Mouse (Mus musculus): Measurements from ENCODE around the gene Ctcf. TPM values are rescaled to one million over a fixed set of nuclear protein-coding genes. Genes with fewer than 3 reads are reported as not detected.
A peak's percentile ranks its signal among the peaks of the same experiment; 100 is the strongest.

Ctcf gene
- polyA plus RNA-seq, 1 experiment: 16.7 TPM

GRCm38 (mm10) chr8:105623118-105623517 is 13.2 kb upstream of the Ctcf start:
- H3K27me3 ChIP-seq (replicated peaks; ENCODE audit: control insufficient read depth, insufficient read depth, low read length): no peaks in the 10 kb centered on the region
- TF ChIP-seq CTCF (conservative IDR thresholded peaks at IDR 0.05; ENCODE audit: insufficient read depth, insufficient read length, low read depth, low read length) (no peak), POLR2A (IDR thresholded peaks at IDR 0.05; ENCODE audit: low read depth, low read length) (no peak)
- 26% methylated on average over 5 of the region's 5 CpGs for WGBS
- peak overlapping the region; percentile 13; the same call in 1 of the 2 replicates for H3K27ac ChIP-seq (ENCODE audit: insufficient read depth, low read depth, low read length)
- H3K4me3 ChIP-seq (ENCODE audit: insufficient read depth, low read depth, low read length): no peak overlapping the region
- peaks cover 3% of the 10 kb centered on the region; the same call in 1 of the 2 replicates for H3K36me3 ChIP-seq (ENCODE audit: control insufficient read depth, insufficient read depth, low read length)
- H3K4me1 ChIP-seq (ENCODE audit: control insufficient read depth, insufficient read depth, low read length): 0 out of 2 replicates have a peak, but pooled peaks cover 4% of the 10 kb centered on the region
- peak; percentile 28 for DNase-seq

- Histone ChIP-seq H3K27me3 (replicated peaks; ENCODE audit: control insufficient read depth, insufficient read depth, low read length) (no peaks in the 10 kb centered on the region), H3K4me3 (ENCODE audit: insufficient read depth, low read depth, low read length) (no peak overlapping the region), H3K36me3 (ENCODE audit: control insufficient read depth, insufficient read depth, low read length) (peaks cover 1% of the 10 kb centered on the region; the same call in 1 of the 2 replicates), H3K4me1 (ENCODE audit: control insufficient read depth, insufficient read depth, low read length) (0 out of 2 replicates have a peak, but pooled peaks cover 4% of the 10 kb centered on the region), H3K27ac (ENCODE audit: insufficient read depth, low read depth, low read length) (peak overlapping the region; percentile 32)
- DNase-seq: no peak
- TF ChIP-seq POLR2A (IDR thresholded peaks at IDR 0.05; ENCODE audit: low read depth, low read length) (no peak), CTCF (conservative IDR thresholded peaks at IDR 0.05; ENCODE audit: insufficient read depth, insufficient read length, low read depth, low read length) (no peak)
- 52% methylated on average over 7 of the region's 7 CpGs for WGBS
Observed at GRCm38 (mm10) chr8:105623679-105624245, 12.6 kb upstream of the Ctcf start.

- Histone ChIP-seq H3K4me1 (ENCODE audit: control insufficient read depth, insufficient read depth, low read length) (0 out of 2 replicates have a peak, but pooled peaks cover 4% of the 10 kb centered on the region), H3K36me3 (ENCODE audit: control insufficient read depth, insufficient read depth, low read length) (peaks cover 1% of the 10 kb centered on the region; the same call in 1 of the 2 replicates), H3K27me3 (replicated peaks; ENCODE audit: control insufficient read depth, insufficient read depth, low read length) (no peaks in the 10 kb centered on the region), H3K4me3 (ENCODE audit: insufficient read depth, low read depth, low read length) (no peak overlapping the region), H3K27ac (ENCODE audit: insufficient read depth, low read depth, low read length) (no peak overlapping the region)
- 51% methylated on average over 3 of the region's 3 CpGs for WGBS
- no peak for TF ChIP-seq CTCF (conservative IDR thresholded peaks at IDR 0.05; ENCODE audit: insufficient read depth, insufficient read length, low read depth, low read length)
- TF ChIP-seq POLR2A (IDR thresholded peaks at IDR 0.05; ENCODE audit: low read depth, low read length): no peak
- no peak for DNase-seq
Observed at GRCm38 (mm10) chr8:105624401-105624800, 12.0 kb upstream of the Ctcf start.

GRCm38 (mm10) chr8:105624831-105625230 is 11.5 kb upstream of the Ctcf start:
- 50% methylated on average over 1 of the region's 1 CpGs for WGBS

GRCm38 (mm10) chr8:105626086-105626485 is 10.3 kb upstream of the Ctcf start:
- 0 out of 2 replicates have a peak, but pooled peaks cover 4% of the 10 kb centered on the region for H3K4me1 ChIP-seq (ENCODE audit: control insufficient read depth, insufficient read depth, low read length)
- TF ChIP-seq CTCF (conservative IDR thresholded peaks at IDR 0.05; ENCODE audit: insufficient read depth, insufficient read length, low read depth, low read length): no peak
- TF ChIP-seq POLR2A (IDR thresholded peaks at IDR 0.05; ENCODE audit: low read depth, low read length): no peak
- WGBS: 86% methylated on average over 1 of the region's 1 CpGs
- DNase-seq: no peak
- H3K4me3 ChIP-seq (ENCODE audit: insufficient read depth, low read depth, low read length): no peak overlapping the region
- no peaks in the 10 kb centered on the region for H3K27me3 ChIP-seq (replicated peaks; ENCODE audit: control insufficient read depth, insufficient read depth, low read length)
- H3K27ac ChIP-seq (ENCODE audit: insufficient read depth, low read depth, low read length): no peak overlapping the region
- H3K36me3 ChIP-seq (ENCODE audit: control insufficient read depth, insufficient read depth, low read length): no peaks in the 10 kb centered on the region; the same call in 1 of the 2 replicates

More at GRCm38 (mm10) chr8:105624831-105625230, 11.5 kb upstream of the Ctcf start:
- Histone ChIP-seq H3K4me3 (ENCODE audit: insufficient read depth, low read depth, low read length) (no peak overlapping the region), H3K27me3 (replicated peaks; ENCODE audit: control insufficient read depth, insufficient read depth, low read length) (no peaks in the 10 kb centered on the region), H3K4me1 (ENCODE audit: control insufficient read depth, insufficient read depth, low read length) (0 out of 2 replicates have a peak, but pooled peaks cover 4% of the 10 kb centered on the region), H3K27ac (ENCODE audit: insufficient read depth, low read depth, low read length) (no peak overlapping the region), H3K36me3 (ENCODE audit: control insufficient read depth, insufficient read depth, low read length) (peaks cover 1% of the 10 kb centered on the region; the same call in 1 of the 2 replicates)
- TF ChIP-seq POLR2A (IDR thresholded peaks at IDR 0.05; ENCODE audit: low read depth, low read length) (no peak), CTCF (conservative IDR thresholded peaks at IDR 0.05; ENCODE audit: insufficient read depth, insufficient read length, low read depth, low read length) (no peak)
- no peak for DNase-seq

GRCm38 (mm10) chr8:105629337-105629736 is 7.0 kb upstream of the Ctcf start:
- Histone ChIP-seq H3K36me3 (ENCODE audit: control insufficient read depth, insufficient read depth, low read length) (no peaks in the 10 kb centered on the region), H3K27me3 (replicated peaks; ENCODE audit: control insufficient read depth, insufficient read depth, low read length) (no peaks in the 10 kb centered on the region), H3K4me3 (ENCODE audit: insufficient read depth, low read depth, low read length) (no peak overlapping the region), H3K4me1 (ENCODE audit: control insufficient read depth, insufficient read depth, low read length) (no peaks in the 10 kb centered on the region), H3K27ac (ENCODE audit: insufficient read depth, low read depth, low read length) (no peak overlapping the region)
- TF ChIP-seq CTCF (conservative IDR thresholded peaks at IDR 0.05; ENCODE audit: insufficient read depth, insufficient read length, low read depth, low read length) (no peak), POLR2A (IDR thresholded peaks at IDR 0.05; ENCODE audit: low read depth, low read length) (no peak)
- DNase-seq: no peak
- 89% methylated on average over 4 of the region's 4 CpGs for WGBS

- WGBS: 84% methylated on average over 2 of the region's 2 CpGs
- Histone ChIP-seq H3K4me1 (ENCODE audit: control insufficient read depth, insufficient read depth, low read length) (peaks cover 7% of the 10 kb centered on the region; the same call in 1 of the 2 replicates), H3K27me3 (replicated peaks; ENCODE audit: control insufficient read depth, insufficient read depth, low read length) (no peaks in the 10 kb centered on the region), H3K27ac (ENCODE audit: insufficient read depth, low read depth, low read length) (no peak overlapping the region), H3K4me3 (ENCODE audit: insufficient read depth, low read depth, low read length) (no peak overlapping the region), H3K36me3 (ENCODE audit: control insufficient read depth, insufficient read depth, low read length) (no peaks in the 10 kb centered on the region)
- TF ChIP-seq POLR2A (IDR thresholded peaks at IDR 0.05; ENCODE audit: low read depth, low read length): no peak
- TF ChIP-seq CTCF (conservative IDR thresholded peaks at IDR 0.05; ENCODE audit: insufficient read depth, insufficient read length, low read depth, low read length): no peak
- DNase-seq: no peak
Observed at GRCm38 (mm10) chr8:105634771-105635458, 1.5 kb upstream of the Ctcf start.
